Mouse (Mus musculus): ENCODE measurements around the gene Ripk3. TPM values are rescaled to one million over a fixed set of nuclear protein-coding genes. Genes with fewer than 3 reads are reported as not detected.

Ripk3 gene
- polyA plus RNA-seq, 1 experiment = 11.0 TPM

- peaks cover 2% of the 10 kb centered on the region; the same call in 1 of the 2 replicates for H3K36me3 ChIP-seq (ENCODE audit: control insufficient read depth, insufficient read depth, low read length, poor library complexity, severe bottlenecking)
- TF ChIP-seq EP300 (IDR thresholded peaks at IDR 0.05; ENCODE audit: insufficient read depth, low read depth, low read length) (no peak), CTCF (IDR thresholded peaks at IDR 0.05; ENCODE audit: low read depth, low read length) (no peak), POLR2A (IDR thresholded peaks at IDR 0.05; ENCODE audit: insufficient read depth, low read length) (no peak)
- peaks cover 40% of the 10 kb centered on the region for H3K4me1 ChIP-seq (ENCODE audit: control insufficient read depth, insufficient read depth, low read length)
- no peak overlapping the region for H3K4me3 ChIP-seq (ENCODE audit: low read depth, low read length)
- H3K27ac ChIP-seq (ENCODE audit: insufficient read depth, low read length) = peak overlapping the region; percentile 55
- no peak overlapping the region for H3K9ac ChIP-seq (ENCODE audit: low read depth, poor library complexity, severe bottlenecking)
- H3K27me3 ChIP-seq (ENCODE audit: control insufficient read depth, insufficient read depth, low read length, poor library complexity, severe bottlenecking) = no peaks in the 10 kb centered on the region
- no peaks in the 10 kb centered on the region for H3K9me3 ChIP-seq (replicated peaks; ENCODE audit: control insufficient read depth, insufficient read depth, low read length, poor library complexity, severe bottlenecking)
Measured at GRCm38 (mm10) chr14:55829854-55830253, 41.2 kb upstream of the Ripk3 start.

GRCm38 (mm10) chr14:55828716-55829263 is 40.1 kb upstream of the Ripk3 start:
- TF ChIP-seq CTCF (IDR thresholded peaks at IDR 0.05; ENCODE audit: low read depth, low read length) (no peak), POLR2A (IDR thresholded peaks at IDR 0.05; ENCODE audit: insufficient read depth, low read length) (no peak), EP300 (IDR thresholded peaks at IDR 0.05; ENCODE audit: insufficient read depth, low read depth, low read length) (no peak)
- no peak overlapping the region for H3K4me3 ChIP-seq (ENCODE audit: low read depth, low read length)
- peaks cover 2% of the 10 kb centered on the region; the same call in 1 of the 2 replicates for H3K36me3 ChIP-seq (ENCODE audit: control insufficient read depth, insufficient read depth, low read length, poor library complexity, severe bottlenecking)
- H3K27ac ChIP-seq (ENCODE audit: insufficient read depth, low read length) = no peak overlapping the region
- no peaks in the 10 kb centered on the region for H3K9me3 ChIP-seq (replicated peaks; ENCODE audit: control insufficient read depth, insufficient read depth, low read length, poor library complexity, severe bottlenecking)
- H3K27me3 ChIP-seq (ENCODE audit: control insufficient read depth, insufficient read depth, low read length, poor library complexity, severe bottlenecking) = no peaks in the 10 kb centered on the region
- no peak overlapping the region for H3K9ac ChIP-seq (ENCODE audit: low read depth, poor library complexity, severe bottlenecking)
- H3K4me1 ChIP-seq (ENCODE audit: control insufficient read depth, insufficient read depth, low read length) = peaks cover 31% of the 10 kb centered on the region

DNA sequence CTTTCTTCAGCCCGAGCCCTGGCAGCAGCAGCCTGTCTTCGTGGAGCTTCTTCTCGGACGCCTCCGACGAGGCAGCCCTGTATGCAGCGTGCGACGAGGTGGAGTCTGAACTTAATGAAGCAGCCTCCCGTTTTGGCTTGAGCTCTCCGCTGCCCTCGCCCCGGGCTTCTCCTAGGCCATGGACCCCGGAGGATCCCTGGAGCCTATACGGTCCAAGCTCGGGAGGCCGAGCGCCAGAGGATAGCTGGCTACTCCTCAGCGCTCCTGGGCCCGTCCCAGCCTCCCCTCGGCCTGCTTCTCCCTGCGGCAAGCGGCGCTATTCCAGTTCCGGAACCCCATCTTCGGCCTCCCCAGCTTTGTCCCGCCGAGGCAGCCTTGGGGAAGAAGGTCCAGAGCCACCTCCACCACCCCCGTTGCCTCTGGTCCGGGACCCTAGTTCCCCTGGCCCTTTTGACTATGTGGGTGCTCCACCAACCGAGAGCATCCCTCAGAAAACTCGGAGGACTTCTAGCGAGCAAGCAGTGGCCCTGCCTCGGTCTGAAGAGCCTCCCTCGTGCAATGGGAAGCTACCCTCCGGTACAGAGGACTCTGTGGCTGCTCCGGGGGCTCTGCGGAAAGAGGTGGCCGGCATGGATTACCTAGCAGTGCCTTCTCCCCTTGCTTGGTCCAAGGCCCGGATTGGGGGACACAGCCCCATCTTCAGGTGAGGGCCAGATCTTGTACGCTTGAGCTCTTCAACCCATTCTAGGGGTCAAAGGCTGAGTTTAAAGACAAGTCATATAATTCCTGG is 38.1 kb upstream of the Ripk3 start:
- Histone ChIP-seq H3K4me1 (ENCODE audit: control insufficient read depth, insufficient read depth, low read length) (peaks cover 15% of the 10 kb centered on the region), H3K27ac (ENCODE audit: insufficient read depth, low read length) (no peak overlapping the region), H3K36me3 (ENCODE audit: control insufficient read depth, insufficient read depth, low read length, poor library complexity, severe bottlenecking) (peaks cover 2% of the 10 kb centered on the region; the same call in 1 of the 2 replicates), H3K4me3 (ENCODE audit: low read depth, low read length) (peak overlapping the region; percentile 69), H3K9ac (ENCODE audit: low read depth, poor library complexity, severe bottlenecking) (peak overlapping the region; percentile 97), H3K27me3 (ENCODE audit: control insufficient read depth, insufficient read depth, low read length, poor library complexity, severe bottlenecking) (no peaks in the 10 kb centered on the region), H3K9me3 (replicated peaks; ENCODE audit: control insufficient read depth, insufficient read depth, low read length, poor library complexity, severe bottlenecking) (no peaks in the 10 kb centered on the region)
- TF ChIP-seq CTCF (IDR thresholded peaks at IDR 0.05; ENCODE audit: low read depth, low read length) (no peak), POLR2A (IDR thresholded peaks at IDR 0.05; ENCODE audit: insufficient read depth, low read length) (no peak), EP300 (IDR thresholded peaks at IDR 0.05; ENCODE audit: insufficient read depth, low read depth, low read length) (no peak)

- Histone ChIP-seq H3K27ac (ENCODE audit: insufficient read depth, low read length) (no peak overlapping the region), H3K4me1 (ENCODE audit: control insufficient read depth, insufficient read depth, low read length) (peaks cover 10% of the 10 kb centered on the region), H3K36me3 (ENCODE audit: control insufficient read depth, insufficient read depth, low read length, poor library complexity, severe bottlenecking) (peaks cover 2% of the 10 kb centered on the region; the same call in 1 of the 2 replicates)
Measured at GRCm38 (mm10) chr14:55826142-55826541, 37.5 kb upstream of the Ripk3 start.

GRCm38 (mm10) chr14:55825216-55826051 is 36.8 kb upstream of the Ripk3 start:
- Histone ChIP-seq H3K27me3 (ENCODE audit: control insufficient read depth, insufficient read depth, low read length, poor library complexity, severe bottlenecking) (no peaks in the 10 kb centered on the region), H3K27ac (ENCODE audit: insufficient read depth, low read length) (no peak overlapping the region), H3K4me1 (ENCODE audit: control insufficient read depth, insufficient read depth, low read length) (peaks cover 7% of the 10 kb centered on the region), H3K36me3 (ENCODE audit: control insufficient read depth, insufficient read depth, low read length, poor library complexity, severe bottlenecking) (peaks cover 2% of the 10 kb centered on the region; the same call in 1 of the 2 replicates), H3K4me3 (ENCODE audit: low read depth, low read length) (peak overlapping the region; percentile 69), H3K9me3 (replicated peaks; ENCODE audit: control insufficient read depth, insufficient read depth, low read length, poor library complexity, severe bottlenecking) (no peaks in the 10 kb centered on the region), H3K9ac (ENCODE audit: low read depth, poor library complexity, severe bottlenecking) (peak overlapping the region; percentile 97)
- no peak for TF ChIP-seq EP300 (IDR thresholded peaks at IDR 0.05; ENCODE audit: insufficient read depth, low read depth, low read length)
- TF ChIP-seq POLR2A (IDR thresholded peaks at IDR 0.05; ENCODE audit: insufficient read depth, low read length) = no peak

More at GRCm38 (mm10) chr14:55826142-55826541, 37.5 kb upstream of the Ripk3 start:
- Histone ChIP-seq H3K9me3 (replicated peaks; ENCODE audit: control insufficient read depth, insufficient read depth, low read length, poor library complexity, severe bottlenecking) (no peaks in the 10 kb centered on the region), H3K9ac (ENCODE audit: low read depth, poor library complexity, severe bottlenecking) (peak overlapping the region; percentile 97), H3K4me3 (ENCODE audit: low read depth, low read length) (peak overlapping the region; percentile 69), H3K27me3 (ENCODE audit: control insufficient read depth, insufficient read depth, low read length, poor library complexity, severe bottlenecking) (no peaks in the 10 kb centered on the region)
- TF ChIP-seq EP300 (IDR thresholded peaks at IDR 0.05; ENCODE audit: insufficient read depth, low read depth, low read length) (no peak), CTCF (IDR thresholded peaks at IDR 0.05; ENCODE audit: low read depth, low read length) (no peak), POLR2A (IDR thresholded peaks at IDR 0.05; ENCODE audit: insufficient read depth, low read length) (no peak)

Data from ES-Bruce4 (cell line).